Mouse (Mus musculus) stomach, embryonic 15.5 days (tissue): Measurements from ENCODE around the gene Ddit4. TPM values are rescaled to one million over a fixed set of nuclear protein-coding genes. Genes with fewer than 3 reads are reported as not detected.
A peak's percentile ranks its signal among the peaks of the same experiment; 100 is the strongest.

Experiments
- ATAC-seq: fragments of 200-750 bp; cut with Nextera tagmentation; 2 replicates; pipeline ENCODE4 v1.8.0; 2017; ENCODE audit warnings: low read depth, moderate number of reproducible peaks, moderate TSS enrichment; ENCODE audit not compliant: insufficient read depth, low FRiP score
- H3K27ac ChIP-seq: fragments of 300-500 bp; sonication (generic); 2 replicates; pipeline ENCODE4 v1.5.1; 2015; ENCODE audit warnings: mild to moderate bottlenecking, inconsistent platforms
- H3K27me3 ChIP-seq: fragments of 300-500 bp; sonication (generic); replicated peaks from 2 replicates; pipeline ENCODE4 v1.6.1; 2015; ENCODE audit warnings: inconsistent platforms
- H3K36me3 ChIP-seq: fragments of 300-500 bp; sonication (generic); 2 replicates; pipeline ENCODE4 v1.6.1; 2015; ENCODE audit warnings: inconsistent platforms
- H3K4me1 ChIP-seq: fragments of 300-500 bp; sonication (generic); 2 replicates; pipeline ENCODE4 v1.6.1; 2015; ENCODE audit warnings: inconsistent platforms
- H3K4me2 ChIP-seq: fragments of 300-500 bp; sonication (generic); 2 replicates; pipeline ENCODE4 v1.6.1; 2015; ENCODE audit warnings: mild to moderate bottlenecking, inconsistent platforms
- H3K4me3 ChIP-seq: fragments of 300-500 bp; sonication (generic); replicated peaks from 2 replicates; pipeline ENCODE4 v1.5.1; 2015; ENCODE audit warnings: inconsistent platforms
- H3K9ac ChIP-seq: fragments of 300-500 bp; sonication (generic); 2 replicates; pipeline ENCODE4 v1.6.1; 2015; ENCODE audit warnings: inconsistent platforms
- H3K9me3 ChIP-seq: fragments of 300-500 bp; sonication (generic); 2 replicates; pipeline ENCODE4 v1.6.1; 2016; ENCODE audit warnings: inconsistent platforms
- whole genome bisulfite sequencing: fragments of 180-500 bp; shearing (Covaris S2); methylation state at CpG from one replicate; pipeline ENCODE4 v1.1.7; 2015; 5-methylcytosine and 5-hydroxymethylcytosine counted together
- polyA plus RNA-seq: library from polyadenylated mRNA; unstranded; fragments of >200 nt; fragmentation: Nextera tagmentation; extraction: Ambion mirVana; gene quantifications from 2 replicates; pipeline ENCODE4 v1.2.1, GENCODE M21; 2015

Gene Ddit4
- polyA plus RNA-seq, 1 experiment from 2014 or later: 45.8 TPM

DNA sequence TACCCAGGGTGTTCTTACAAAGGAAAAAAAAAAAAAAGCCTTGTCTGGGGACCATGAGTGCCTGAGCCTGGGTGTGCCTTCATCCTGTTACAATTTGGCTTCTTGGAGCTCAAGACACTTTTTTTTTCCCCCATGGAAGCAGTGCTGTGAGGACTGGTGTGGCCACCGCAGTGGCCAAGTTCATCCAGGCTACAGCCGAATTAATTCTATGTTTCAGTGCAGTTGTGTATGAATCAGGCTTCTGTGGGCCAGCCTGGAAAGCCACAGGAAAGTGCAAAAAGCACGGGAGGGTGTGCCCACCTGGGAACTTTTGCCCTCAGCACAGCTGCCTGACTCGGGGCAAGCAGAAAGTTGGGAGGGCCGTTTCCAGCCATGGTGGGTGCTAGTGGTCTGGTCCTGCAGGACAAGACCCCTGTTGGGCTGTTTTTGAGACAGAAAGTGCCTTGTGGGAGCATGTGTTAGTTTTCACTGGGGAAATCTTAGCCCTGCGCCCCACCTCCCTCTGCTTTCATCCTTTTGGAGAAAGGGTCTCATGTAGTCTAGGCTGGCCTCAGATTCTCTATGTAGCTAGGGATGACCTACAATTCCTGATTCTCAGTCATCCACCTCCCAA, 18.9 kb upstream of the Ddit4 start:
- H3K36me3 ChIP-seq: no peaks in the 10 kb centered on the region
- peaks cover 39% of the 10 kb centered on the region for H3K4me1 ChIP-seq
- peak overlapping the region; percentile 39; the same call in 1 of the 2 replicates for H3K9ac ChIP-seq
- WGBS: 26% methylated on average over 6 of the region's 6 CpGs
- H3K4me2 ChIP-seq: peak overlapping the region; percentile 83
- H3K27ac ChIP-seq: peak overlapping the region; percentile 88
- H3K4me3 ChIP-seq: peak overlapping the region; percentile 46
- no peak for ATAC-seq
- H3K27me3 ChIP-seq: no peaks in the 10 kb centered on the region
- H3K9me3 ChIP-seq: no peaks in the 10 kb centered on the region

DNA sequence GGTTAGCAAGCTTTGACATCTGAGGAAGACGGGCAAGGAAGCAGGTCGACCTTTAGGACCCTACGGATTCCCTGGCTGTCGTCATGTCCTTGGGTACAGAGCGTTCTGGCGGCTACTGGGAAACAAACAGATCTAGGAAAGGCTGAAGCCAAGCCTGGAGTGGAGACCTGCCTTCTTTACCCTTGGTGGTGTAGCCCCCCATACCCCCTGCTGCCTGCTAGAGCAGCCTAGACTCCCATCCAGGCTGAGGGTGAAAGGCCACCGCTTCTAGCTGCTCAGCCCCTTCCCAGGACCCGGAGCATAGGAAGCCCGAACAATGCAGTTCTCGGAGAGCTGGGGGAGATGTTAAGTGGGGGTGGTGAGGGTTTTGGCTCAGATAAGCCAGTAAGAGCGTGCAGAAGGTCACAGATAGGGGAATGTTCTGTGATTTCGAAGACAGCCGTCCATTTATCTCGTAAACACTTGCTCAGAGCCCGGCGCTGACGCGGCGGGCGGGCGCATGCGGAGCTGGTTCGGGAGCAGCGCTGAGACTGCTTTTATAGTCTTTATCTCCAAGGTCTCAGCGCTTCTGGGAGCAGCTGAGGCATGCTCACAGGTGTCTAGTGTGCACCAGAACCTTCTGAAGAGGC, 18.3 kb upstream of the Ddit4 start:
- peak overlapping the region; percentile 39; the same call in 1 of the 2 replicates for H3K9ac ChIP-seq
- WGBS: 3% methylated on average over 25 of the region's 25 CpGs
- H3K4me2 ChIP-seq: peak overlapping the region; percentile 83
- H3K4me1 ChIP-seq: peaks cover 41% of the 10 kb centered on the region
- no peaks in the 10 kb centered on the region for H3K27me3 ChIP-seq
- H3K27ac ChIP-seq: peak overlapping the region; percentile 88
- H3K9me3 ChIP-seq: no peaks in the 10 kb centered on the region
- no peaks in the 10 kb centered on the region for H3K36me3 ChIP-seq
- peak; percentile 25; the same call in 1 of the 2 replicates for ATAC-seq
- peak overlapping the region; percentile 46 for H3K4me3 ChIP-seq

DNA sequence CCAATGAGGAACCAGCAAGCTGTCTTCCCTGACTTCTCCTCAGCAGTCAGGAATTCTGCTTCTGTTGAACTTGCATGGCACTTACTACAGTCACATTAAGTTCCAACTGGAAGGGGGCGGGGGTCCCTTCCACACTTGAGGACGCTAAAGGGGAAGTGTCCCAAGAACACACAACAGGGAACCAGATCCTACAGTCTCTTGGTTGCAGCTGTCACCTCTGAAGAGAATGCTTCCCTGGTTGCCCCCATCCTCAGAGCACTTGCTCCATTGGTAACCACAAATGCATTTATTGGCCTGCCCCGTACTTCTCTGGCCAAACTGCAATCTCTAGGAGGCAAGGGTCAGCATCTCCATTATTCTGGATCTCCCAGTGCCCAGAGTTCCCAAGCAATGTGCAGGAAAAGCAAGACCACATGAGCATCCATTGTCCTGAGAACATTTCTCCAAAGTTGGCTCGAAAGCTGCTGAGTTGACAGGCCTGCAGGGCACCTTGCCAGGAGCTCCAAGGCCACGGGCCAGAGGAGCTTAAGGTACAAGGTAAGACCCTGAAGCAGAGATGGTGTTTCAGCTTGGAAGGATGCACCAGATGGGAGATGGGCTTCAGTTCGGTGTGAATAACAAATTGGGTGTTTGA, 15.8 kb upstream of the Ddit4 start:
- Histone ChIP-seq H3K36me3 (no peaks in the 10 kb centered on the region), H3K4me1 (peaks cover 36% of the 10 kb centered on the region), H3K9me3 (no peaks in the 10 kb centered on the region), H3K9ac (no peak overlapping the region), H3K4me3 (no peak overlapping the region), H3K4me2 (no peak overlapping the region), H3K27ac (no peak overlapping the region), H3K27me3 (no peaks in the 10 kb centered on the region)
- ATAC-seq: no peak
- 72% methylated on average over 6 of the region's 6 CpGs for WGBS

DNA sequence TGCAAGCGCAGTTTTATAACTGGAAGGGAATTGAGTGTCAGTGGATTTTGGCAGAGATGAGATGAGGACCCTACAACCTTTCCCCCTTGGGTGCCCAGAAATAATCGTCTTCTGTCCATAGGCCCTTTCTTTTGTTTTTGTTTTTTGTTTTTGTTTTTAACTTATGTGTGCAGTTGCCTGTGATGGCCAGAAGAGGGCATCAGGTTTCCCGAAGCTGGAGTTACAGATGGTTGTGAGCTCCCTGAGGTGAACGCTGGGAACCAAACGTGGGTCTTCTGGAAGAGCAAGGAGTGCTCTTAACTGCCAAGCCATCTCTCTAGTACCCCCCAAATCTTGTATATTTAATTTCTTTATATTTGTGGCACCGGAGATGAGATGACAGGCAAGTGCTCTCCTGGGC, 15.1 kb upstream of the Ddit4 start:
- Histone ChIP-seq H3K27ac (no peak overlapping the region), H3K36me3 (no peaks in the 10 kb centered on the region), H3K9ac (no peak overlapping the region), H3K4me1 (peaks cover 36% of the 10 kb centered on the region), H3K4me3 (no peak overlapping the region), H3K9me3 (no peaks in the 10 kb centered on the region), H3K4me2 (no peak overlapping the region), H3K27me3 (no peaks in the 10 kb centered on the region)
- no peak for ATAC-seq
- 94% methylated on average over 6 of the region's 6 CpGs for WGBS

DNA sequence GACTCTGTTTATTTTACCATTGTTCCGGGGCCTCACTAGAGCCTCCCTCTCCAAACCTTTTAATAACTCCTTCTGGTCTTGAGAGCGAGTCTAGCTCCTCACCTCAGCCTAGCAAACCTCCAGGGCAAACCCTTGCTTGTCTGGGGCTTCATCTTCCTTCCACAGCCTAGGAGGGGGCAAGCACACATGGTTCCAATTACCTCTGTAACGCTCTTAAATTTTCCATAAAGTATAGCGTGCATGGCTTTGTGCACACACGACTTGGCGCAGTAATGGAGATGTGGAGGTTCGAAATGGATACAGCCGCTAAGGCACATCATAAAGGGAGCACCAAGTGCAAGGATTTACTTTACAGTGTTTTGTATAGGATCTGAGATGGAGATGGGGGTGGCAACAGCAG, 14.2 kb upstream of the Ddit4 start:
- Histone ChIP-seq H3K27me3 (no peaks in the 10 kb centered on the region), H3K4me1 (peaks cover 36% of the 10 kb centered on the region), H3K4me3 (no peak overlapping the region), H3K36me3 (no peaks in the 10 kb centered on the region), H3K4me2 (no peak overlapping the region), H3K27ac (peak overlapping the region; percentile 80), H3K9me3 (no peaks in the 10 kb centered on the region), H3K9ac (no peak overlapping the region)
- 67% methylated on average over 8 of the region's 8 CpGs for WGBS
- no peak for ATAC-seq

DNA sequence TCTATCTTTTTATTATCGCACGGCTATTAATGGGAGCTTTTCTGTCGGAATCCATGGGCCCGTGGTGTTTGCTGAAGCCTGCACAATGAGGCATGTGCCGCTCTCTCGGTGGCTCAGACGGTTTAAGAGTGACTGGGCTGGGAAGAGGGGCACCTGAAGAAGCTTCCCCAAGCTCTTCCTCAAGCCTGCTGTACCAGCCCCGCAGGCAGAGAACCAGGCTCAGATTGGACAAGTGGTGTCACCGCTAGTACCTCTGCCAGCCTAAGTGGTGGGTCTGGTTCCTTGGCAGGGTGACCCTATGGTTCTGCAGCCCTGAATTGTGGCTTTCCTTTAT, 13.7 kb upstream of the Ddit4 start:
- Histone ChIP-seq H3K36me3 (no peaks in the 10 kb centered on the region), H3K4me1 (peaks cover 32% of the 10 kb centered on the region), H3K9ac (0 out of 2 replicates have a peak overlapping the region, but pooled peaks have one; percentile 6), H3K9me3 (no peaks in the 10 kb centered on the region), H3K4me2 (peak overlapping the region; percentile 38), H3K4me3 (no peak overlapping the region), H3K27ac (peak overlapping the region; percentile 80), H3K27me3 (no peaks in the 10 kb centered on the region)
- 43% methylated on average over 9 of the region's 9 CpGs for WGBS
- no peak for ATAC-seq

DNA sequence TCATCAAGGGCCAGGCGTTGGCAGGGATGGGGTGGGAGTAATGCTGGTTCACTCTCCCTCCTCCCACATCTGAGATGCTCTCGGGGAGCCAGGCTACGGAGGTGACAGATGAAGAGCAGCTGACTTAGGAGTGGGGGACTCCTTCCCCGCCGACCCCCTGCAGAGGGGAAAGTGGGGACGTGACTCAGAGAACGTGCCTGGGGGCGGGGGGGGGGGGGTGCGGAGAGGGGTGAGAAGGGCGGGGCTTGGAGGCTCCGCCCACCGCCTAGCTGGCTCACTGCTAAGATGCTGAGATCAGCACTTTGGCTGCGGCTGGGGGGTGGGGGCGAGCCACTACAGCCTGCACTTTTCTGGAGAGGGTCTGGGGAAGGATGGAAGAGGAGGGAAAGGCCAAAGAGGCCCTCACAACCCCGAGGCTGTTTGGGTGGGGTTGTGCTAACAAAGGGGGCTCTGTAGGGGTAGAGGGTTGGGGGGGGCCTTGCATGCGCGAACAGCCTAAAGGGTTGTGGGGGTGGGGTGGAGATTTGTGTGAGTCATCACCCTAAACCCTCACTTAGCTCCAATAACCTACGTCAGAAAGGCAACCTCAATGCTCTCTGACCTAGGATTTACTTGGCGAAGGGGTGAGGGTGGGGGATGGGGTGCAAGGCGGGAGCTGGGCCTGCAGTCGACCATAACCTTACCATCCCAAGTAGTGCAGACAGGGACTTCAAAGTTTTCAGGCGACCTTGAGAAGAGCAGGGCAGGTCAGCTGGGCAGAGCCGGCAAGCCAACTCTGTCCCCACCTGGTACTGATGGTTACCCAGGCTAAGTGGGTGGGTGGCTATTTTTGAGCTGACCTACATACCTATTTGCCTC, 13.1 kb upstream of the Ddit4 start:
- H3K27ac ChIP-seq: peak overlapping the region; percentile 80
- no peaks in the 10 kb centered on the region for H3K9me3 ChIP-seq
- no peaks in the 10 kb centered on the region for H3K27me3 ChIP-seq
- H3K4me2 ChIP-seq: peak overlapping the region; percentile 38
- H3K9ac ChIP-seq: 0 out of 2 replicates have a peak overlapping the region, but pooled peaks have one; percentile 6
- 9% methylated on average over 20 of the region's 23 CpGs for WGBS
- H3K36me3 ChIP-seq: no peaks in the 10 kb centered on the region
- no peak overlapping the region for H3K4me3 ChIP-seq
- ATAC-seq: peak; percentile 43
- H3K4me1 ChIP-seq: peaks cover 26% of the 10 kb centered on the region

DNA sequence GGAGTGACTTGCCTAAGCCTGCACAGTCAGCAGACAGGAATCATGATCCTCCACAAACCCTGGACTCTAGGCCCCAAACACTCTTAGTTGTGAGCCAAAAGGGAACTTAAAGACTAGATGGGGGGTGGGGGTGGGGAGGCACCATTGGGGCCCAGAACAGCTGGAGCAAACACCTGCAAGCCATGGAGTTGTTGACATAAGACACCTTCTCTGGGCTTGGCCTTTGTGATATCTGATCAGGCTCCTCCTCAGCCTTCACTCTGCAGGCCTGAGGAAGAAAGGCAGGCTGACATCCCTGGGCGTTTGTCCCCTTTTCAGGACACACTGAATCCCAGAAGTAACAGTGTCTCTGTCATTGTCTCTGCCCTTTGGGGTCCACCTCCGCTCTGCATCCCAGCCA, 12.0 kb upstream of the Ddit4 start:
- 67% methylated on average over 2 of the region's 2 CpGs for WGBS
- Histone ChIP-seq H3K9ac (no peak overlapping the region), H3K4me3 (no peak overlapping the region), H3K27ac (peak overlapping the region; percentile 80), H3K36me3 (no peaks in the 10 kb centered on the region), H3K4me1 (peaks cover 26% of the 10 kb centered on the region), H3K27me3 (no peaks in the 10 kb centered on the region), H3K4me2 (no peak overlapping the region), H3K9me3 (no peaks in the 10 kb centered on the region)
- no peak for ATAC-seq

DNA sequence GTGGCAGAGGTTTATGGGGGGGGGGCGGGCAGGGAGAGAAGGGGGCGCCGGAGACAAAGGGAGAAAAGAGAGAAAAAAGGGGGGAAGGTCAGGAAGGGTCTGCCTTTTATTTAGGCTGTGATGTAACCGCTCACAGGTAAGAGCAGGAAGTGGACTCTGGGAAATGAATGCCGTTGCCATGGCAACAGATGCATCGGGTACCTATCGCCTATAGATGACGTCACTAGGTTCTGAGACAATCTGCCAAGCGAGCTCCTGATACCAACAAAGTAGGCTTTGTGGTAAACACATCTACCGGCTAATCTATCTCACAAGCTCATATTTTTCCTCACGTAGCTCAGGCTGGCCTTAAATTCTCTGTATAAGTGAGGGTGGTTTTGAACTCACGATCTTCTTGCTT, 7.9 kb upstream of the Ddit4 start:
- 73% methylated on average over 12 of the region's 12 CpGs for WGBS
- Histone ChIP-seq H3K4me2 (no peak overlapping the region), H3K9me3 (no peaks in the 10 kb centered on the region), H3K27me3 (no peaks in the 10 kb centered on the region), H3K36me3 (no peaks in the 10 kb centered on the region), H3K4me1 (peaks cover 22% of the 10 kb centered on the region), H3K27ac (no peak overlapping the region), H3K9ac (no peak overlapping the region), H3K4me3 (no peak overlapping the region)
- ATAC-seq: no peak

DNA sequence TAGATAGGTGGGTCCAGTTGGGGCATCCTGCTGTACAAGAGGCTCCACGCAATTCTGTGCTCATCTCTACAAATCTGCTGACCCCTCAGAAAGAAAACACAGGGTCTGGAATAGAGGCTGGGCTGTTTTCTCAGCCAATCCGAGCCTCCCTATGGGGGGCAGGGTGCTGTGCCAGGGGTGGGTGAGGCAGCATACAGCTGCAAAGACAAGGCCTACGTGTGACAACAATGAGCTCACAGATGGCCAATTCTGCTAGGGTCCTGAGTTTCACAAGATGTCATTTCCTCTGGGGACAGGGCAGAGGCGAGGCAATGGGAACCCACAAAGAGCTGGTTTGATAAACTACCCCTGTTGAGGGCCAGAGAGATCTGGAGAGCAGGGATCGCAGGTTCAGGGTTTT, 6.8 kb upstream of the Ddit4 start:
- H3K4me2 ChIP-seq: no peak overlapping the region
- H3K27me3 ChIP-seq: no peaks in the 10 kb centered on the region
- H3K4me3 ChIP-seq: no peak overlapping the region
- H3K9ac ChIP-seq: no peak overlapping the region
- no peaks in the 10 kb centered on the region for H3K36me3 ChIP-seq
- no peak for ATAC-seq
- H3K27ac ChIP-seq: no peak overlapping the region
- H3K4me1 ChIP-seq: peaks cover 14% of the 10 kb centered on the region; the same call in 1 of the 2 replicates
- 52% methylated on average over 5 of the region's 5 CpGs for WGBS
- no peaks in the 10 kb centered on the region for H3K9me3 ChIP-seq

DNA sequence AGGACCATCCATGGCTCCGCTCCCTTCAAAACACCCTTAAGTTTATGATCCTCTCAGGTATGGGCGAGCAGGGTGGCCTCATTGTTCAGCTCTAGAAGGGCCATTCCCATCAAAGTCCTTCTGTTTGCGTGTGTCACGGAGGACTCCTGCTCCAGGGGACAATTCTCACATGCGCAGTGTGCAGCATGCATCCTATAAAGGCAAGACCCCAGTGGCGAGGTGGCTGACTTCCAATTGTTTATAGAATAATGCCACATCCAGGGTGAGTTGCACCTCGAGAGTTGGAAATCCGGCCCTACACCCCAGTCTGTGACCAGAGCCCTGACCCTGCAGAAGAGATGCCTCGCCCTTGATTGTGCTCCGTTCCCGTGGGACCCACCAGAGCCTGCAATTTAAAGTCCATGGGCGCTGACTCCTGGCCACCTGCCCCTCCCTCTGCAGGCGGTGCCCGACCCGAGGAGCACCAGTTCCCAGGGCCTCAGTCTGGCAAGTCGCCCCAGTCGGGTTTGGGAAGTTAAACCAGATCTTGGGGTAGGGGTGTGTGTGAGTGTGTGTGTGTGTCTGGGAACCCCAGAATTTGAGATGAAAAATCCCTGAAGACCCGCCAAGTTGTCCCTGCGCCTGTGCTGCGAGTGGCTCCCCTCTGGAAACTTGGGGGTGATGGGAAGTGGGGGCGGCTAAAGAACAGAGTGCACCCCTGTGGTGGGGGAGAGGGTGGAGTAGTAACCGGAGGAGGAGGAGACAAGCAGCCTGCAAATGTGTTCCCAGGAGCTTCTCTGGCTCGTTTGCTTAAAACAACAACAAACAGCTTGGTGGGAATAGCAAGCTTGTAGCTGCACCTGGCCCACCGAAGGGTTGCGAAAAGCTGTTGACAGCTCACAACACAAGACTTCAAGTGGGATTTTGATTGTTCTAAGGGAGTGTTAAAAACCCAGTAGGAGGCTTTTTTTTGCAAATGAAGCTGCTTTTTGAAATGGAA, 5.8 kb upstream of the Ddit4 start:
- Histone ChIP-seq H3K4me2 (no peak overlapping the region), H3K4me3 (no peak overlapping the region), H3K9me3 (no peaks in the 10 kb centered on the region), H3K4me1 (peaks cover 20% of the 10 kb centered on the region; the same call in 1 of the 2 replicates), H3K36me3 (no peaks in the 10 kb centered on the region), H3K9ac (no peak overlapping the region), H3K27ac (no peak overlapping the region), H3K27me3 (no peaks in the 10 kb centered on the region)
- WGBS: 29% methylated on average over 25 of the region's 25 CpGs
- ATAC-seq: peak; percentile 34; the same call in 1 of the 2 replicates
